Mouse (Mus musculus) heart, postnatal 14 days (tissue): ENCODE data around the gene Carm1. TPM values are rescaled to one million over a fixed set of nuclear protein-coding genes. Genes with fewer than 3 reads are reported as not detected.

ENCODE experiments used
- microRNA-seq, 2 experiments: library from miRNA; unstranded; fragments of <30 nt; microRNA quantifications; one replicate each; pipeline ENCODE4 v1.2.0; 2021 to 2022
- total RNA-seq, 2 experiments: library from RNA; stranded (reverse); gene quantifications; 2 replicates each; pipeline ENCODE4 v1.2.3; 2021

The Carm1 gene
- total RNA-seq, 2 experiments from 2014 or later, result 50.3 to 54.2 TPM

Small RNA genes lying within 50 kb of the gene (microRNA-seq; reads per million reads assigned to microRNA genes)
- 0 reads per million in 2 experiments for gene Mir1946b

Other genes starting within 250 kb of the Carm1 start
- gene Ap1m2, start 234.6 kb upstream of the Carm1 start, total RNA-seq, result under 1 TPM in 1 of 2 experiments, not detected in 1; 0.12 TPM
- 100 to 1,000 TPM; 105 to 116 TPM for gene Slc44a2, start 226.2 kb upstream of the Carm1 start, total RNA-seq
- gene Ilf3, start 179.0 kb upstream of the Carm1 start, total RNA-seq, result 10 to 100 TPM; 30.6 to 31.3 TPM
- gene Qtrt1, start 135.1 kb upstream of the Carm1 start, total RNA-seq, result 10 to 100 TPM in 1 of 2 experiments, 1 to 10 TPM in 1; 8.5 to 11.2 TPM
- 10 to 100 TPM; 78.3 to 81.6 TPM for gene Dnm2, start 122.0 kb upstream of the Carm1 start, total RNA-seq
- gene Tmed1, start 36.6 kb upstream of the Carm1 start, total RNA-seq, result 10 to 100 TPM; 40.7 to 44.5 TPM
- 1 to 10 TPM; 2.1 TPM for gene AB124611, start 20.7 kb upstream of the Carm1 start, total RNA-seq
- 10 to 100 TPM; 49.4 to 50.7 TPM for gene Timm29, start 45.8 kb downstream of the Carm1 start, total RNA-seq
- 1 to 10 TPM; 6.6 to 7.0 TPM for gene Yipf2, start 45.9 kb downstream of the Carm1 start, total RNA-seq
- 10 to 100 TPM; 46.5 to 51.6 TPM for gene Smarca4, start 69.3 kb downstream of the Carm1 start, total RNA-seq
- gene Ldlr, start 176.6 kb downstream of the Carm1 start, total RNA-seq, result 1 to 10 TPM; 3.4 to 3.8 TPM
- gene Spc24, start 213.4 kb downstream of the Carm1 start, total RNA-seq, result 1 to 10 TPM; 4.7 to 6.5 TPM